Mouse (Mus musculus): ENCODE results near the gene Spock3. TPM values are rescaled to one million over a fixed set of nuclear protein-coding genes. Genes with fewer than 3 reads are reported as not detected.
"Not testable (repeated sequence)": the region's sequence is repeated elsewhere in the genome, so short reads cannot be mapped to it uniquely, and the experiment has no call there.

The Spock3 gene
- total RNA-seq (2021) = 1 to 10 TPM; 3.6 to 4.8 TPM
- long read RNA-seq, experiment 1, partial matches to known transcripts = 0 of 4 reads
- long read RNA-seq, experiment 1, other reads (novel, unspliced or antisense) = 4 of 4 reads
- long read RNA-seq, experiment 2, partial matches to known transcripts = 0 of 4 reads
- long read RNA-seq, experiment 2, other reads (novel, unspliced or antisense) = 4 of 4 reads

- no peak for DNase-seq (ENCODE audit: low spot score in 2 of 2)
These were observed at the start of gene Spock3 for GRCm38 (mm10) chr8:62950709-62951108. TSS of gene Spock3 (plus strand) at chr8:62951009.

- DNase-seq (ENCODE audit: low spot score in 2 of 2) = no peak
These were observed 645 bp downstream of the Spock3 start for GRCm38 (mm10) chr8:62951173-62952134.

- no peak for DNase-seq (ENCODE audit: low spot score in 2 of 2)
These were observed 1.7 kb downstream of the Spock3 start for GRCm38 (mm10) chr8:62952481-62952880.

GRCm38 (mm10) chr8:62962608-62963007 lies 11.8 kb downstream of the Spock3 start:
- no peak for DNase-seq (ENCODE audit: low spot score in 2 of 2)

GRCm38 (mm10) chr8:62969802-62970372 lies 19.1 kb downstream of the Spock3 start:
- no peak for DNase-seq (ENCODE audit: low spot score in 2 of 2)

- no peak for DNase-seq (ENCODE audit: low spot score in 2 of 2)
These were observed 138.2 kb downstream of the Spock3 start for GRCm38 (mm10) chr8:63088984-63089383.

GRCm38 (mm10) chr8:63098200-63098599 lies 147.4 kb downstream of the Spock3 start:
- no peak for DNase-seq (ENCODE audit: low spot score in 2 of 2)

- DNase-seq (ENCODE audit: low spot score in 2 of 2) = no peak
These were observed 159.0 kb downstream of the Spock3 start for GRCm38 (mm10) chr8:63109761-63110160.

- no peak for DNase-seq (ENCODE audit: low spot score in 2 of 2)
These were observed 162.1 kb downstream of the Spock3 start for GRCm38 (mm10) chr8:63112919-63113318.

- DNase-seq (ENCODE audit: low spot score in 2 of 2) = no peak
These were observed 169.7 kb downstream of the Spock3 start for GRCm38 (mm10) chr8:63120508-63120907.

GRCm38 (mm10) chr8:63135406-63135805 lies 184.6 kb downstream of the Spock3 start:
- no peak for DNase-seq (ENCODE audit: low spot score in 2 of 2)

GRCm38 (mm10) chr8:63163861-63164260 lies 213.1 kb downstream of the Spock3 start:
- DNase-seq (ENCODE audit: low spot score in 2 of 2) = not testable (repeated sequence)

- DNase-seq (ENCODE audit: low spot score in 2 of 2) = no peak
These were observed 214.5 kb downstream of the Spock3 start for GRCm38 (mm10) chr8:63165326-63165725.

- no peak for DNase-seq (ENCODE audit: low spot score in 2 of 2)
These were observed 219.1 kb downstream of the Spock3 start for GRCm38 (mm10) chr8:63169956-63170355.

- DNase-seq (ENCODE audit: low spot score in 2 of 2) = no peak
These were observed 230.5 kb downstream of the Spock3 start for GRCm38 (mm10) chr8:63181272-63181671.

GRCm38 (mm10) chr8:63258812-63259385 lies 308.1 kb downstream of the Spock3 start:
- DNase-seq (ENCODE audit: low spot score in 2 of 2) = no peak

- no peak for DNase-seq (ENCODE audit: low spot score in 2 of 2)
These were observed 311.7 kb downstream of the Spock3 start for GRCm38 (mm10) chr8:63262516-63262915.

GRCm38 (mm10) chr8:63335366-63335765 lies 384.6 kb downstream of the Spock3 start:
- no peak for DNase-seq (ENCODE audit: low spot score in 2 of 2)

- no peak for DNase-seq (ENCODE audit: low spot score in 2 of 2)
These were observed 417.8 kb downstream of the Spock3 start for GRCm38 (mm10) chr8:63368580-63368979.

- no peak for DNase-seq (ENCODE audit: low spot score in 2 of 2)
These were observed 446.9 kb downstream of the Spock3 start for GRCm38 (mm10) chr8:63397659-63398058.

Data from adrenal gland, adult 18-20 months (tissue).